Mouse (Mus musculus): ENCODE measurements around the gene Ube2v1.

Ube2v1 gene

GRCm38 (mm10) chr2:167595761-167596171 lies 36.1 kb downstream of the Ube2v1 start:
- in situ Hi-C loops (cut with MboI): no loop called here

- in situ Hi-C loops (cut with MboI): no loop called here
Measured at GRCm38 (mm10) chr2:167594444-167594934, 37.4 kb downstream of the Ube2v1 start.

GRCm38 (mm10) chr2:167593551-167594250 lies 38.2 kb downstream of the Ube2v1 start:
- in situ Hi-C loops (cut with MboI): no loop called here

GRCm38 (mm10) chr2:167588774-167589577 lies 42.9 kb downstream of the Ube2v1 start:
- in situ Hi-C loops (cut with MboI): no loop called here

GRCm38 (mm10) chr2:167586976-167587375 lies 44.9 kb downstream of the Ube2v1 start:
- in situ Hi-C loops (cut with MboI): no loop called here

GRCm38 (mm10) chr2:167586041-167586440 lies 45.9 kb downstream of the Ube2v1 start:
- in situ Hi-C loops (cut with MboI): no loop called here

GRCm38 (mm10) chr2:167585273-167585672 lies 46.6 kb downstream of the Ube2v1 start:
- in situ Hi-C loops (cut with MboI): no loop called here

GRCm38 (mm10) chr2:167583161-167583952 lies 48.5 kb downstream of the Ube2v1 start:
- in situ Hi-C loops (cut with MboI): no loop called here

GRCm38 (mm10) chr2:167578521-167578920 lies 53.4 kb downstream of the Ube2v1 start:
- in situ Hi-C loops (cut with MboI): no loop called here

GRCm38 (mm10) chr2:167577186-167577785 lies 54.6 kb downstream of the Ube2v1 start:
- in situ Hi-C loops (cut with MboI): no loop called here

GRCm38 (mm10) chr2:167576121-167576620 lies 55.7 kb downstream of the Ube2v1 start:
- in situ Hi-C loops (cut with MboI): no loop called here

GRCm38 (mm10) chr2:167575581-167575980 lies 56.3 kb downstream of the Ube2v1 start:
- in situ Hi-C loops (cut with MboI): no loop called here

- in situ Hi-C loops (cut with MboI): no loop called here
Measured at GRCm38 (mm10) chr2:167574814-167575213, 57.1 kb downstream of the Ube2v1 start.

GRCm38 (mm10) chr2:167571442-167572220 lies 60.3 kb downstream of the Ube2v1 start:
- in situ Hi-C loops (cut with MboI): no loop called here

GRCm38 (mm10) chr2:167570815-167571214 lies 61.1 kb downstream of the Ube2v1 start:
- in situ Hi-C loops (cut with MboI): no loop called here

- in situ Hi-C loops (cut with MboI): no loop called here
Measured at GRCm38 (mm10) chr2:167569934-167570651, 61.8 kb downstream of the Ube2v1 start.

GRCm38 (mm10) chr2:167568112-167568511 lies 63.8 kb downstream of the Ube2v1 start:
- in situ Hi-C loops (cut with MboI): no loop called here

GRCm38 (mm10) chr2:167565682-167566081 lies 66.2 kb downstream of the Ube2v1 start:
- in situ Hi-C loops (cut with MboI): no loop called here

GRCm38 (mm10) chr2:167565312-167565656 lies 66.6 kb downstream of the Ube2v1 start:
- in situ Hi-C loops (cut with MboI): no loop called here

Measured in mature B cell (primary cell).